Mouse (Mus musculus) G1E (cell line): ENCODE data around the gene Clec18a.
"Not testable (repeated sequence)": the region's sequence is repeated elsewhere in the genome, so short reads cannot be mapped to it uniquely, and the experiment has no call there.

Experiments
- CTCF ChIP-seq: IDR thresholded peaks from 2 replicates; pipeline ENCODE4 v1.5.1; 2012; ENCODE audit warnings: low read depth, low read length, inconsistent platforms, mixed read lengths
- GATA1 ChIP-seq: IDR thresholded peaks from 2 replicates; pipeline ENCODE4 v1.6.1; 2012; ENCODE audit warnings: borderline replicate concordance, low read length, inconsistent platforms, mixed read lengths
- TAL1 ChIP-seq: conservative IDR thresholded peaks from 2 replicates; pipeline ENCODE4 v1.6.1; 2012; ENCODE audit warnings: low read depth, low read length, inconsistent platforms, mixed read lengths

GRCm38 (mm10) chr8:111092326-111092725 is at the start of gene Clec18a:
- TF ChIP-seq CTCF, TAL1, GATA1: not testable (repeated sequence)
